Mouse (Mus musculus) liver, adult (tissue): ENCODE measurements around the gene Pnpla7.
A peak's percentile ranks its signal among the peaks of the same experiment; 100 is the strongest.

Experiments
- GATA4 ChIP-seq: IDR thresholded peaks from 2 replicates; pipeline ENCODE4 v1.6.1; 2014; ENCODE audit warnings: mild to moderate bottlenecking, low read length; ENCODE audit not compliant: insufficient replicate concordance

The Pnpla7 gene

GRCm38 (mm10) chr2:25051450-25051849 lies 75.6 kb downstream of the Pnpla7 start:
- peak; percentile 28; the same call in 1 of the 2 replicates for TF ChIP-seq GATA4

- TF ChIP-seq GATA4: no peak
These were observed 77.3 kb downstream of the Pnpla7 start for GRCm38 (mm10) chr2:25053101-25053500.

- TF ChIP-seq GATA4: peak; percentile 29; the same call in 1 of the 2 replicates
These were observed 78.6 kb downstream of the Pnpla7 start, which contains the start of gene Nsmf for GRCm38 (mm10) chr2:25054221-25055067. Gene Nsmf, plus strand, starts transcription at chr2:25054355.

- TF ChIP-seq GATA4: no peak
These were observed 79.2 kb downstream of the Pnpla7 start for GRCm38 (mm10) chr2:25055068-25055405.

- no peak for TF ChIP-seq GATA4
These were observed 79.7 kb downstream of the Pnpla7 start for GRCm38 (mm10) chr2:25055409-25056155.

GRCm38 (mm10) chr2:25058926-25059325 lies 83.1 kb downstream of the Pnpla7 start:
- no peak for TF ChIP-seq GATA4

GRCm38 (mm10) chr2:25063523-25063922 lies 87.7 kb downstream of the Pnpla7 start:
- no peak for TF ChIP-seq GATA4

- no peak for TF ChIP-seq GATA4
These were observed 88.5 kb downstream of the Pnpla7 start for GRCm38 (mm10) chr2:25064285-25064684.

GRCm38 (mm10) chr2:25065537-25065936 lies 89.7 kb downstream of the Pnpla7 start:
- TF ChIP-seq GATA4: no peak

- no peak for TF ChIP-seq GATA4
These were observed 90.7 kb downstream of the Pnpla7 start for GRCm38 (mm10) chr2:25066552-25066951.

GRCm38 (mm10) chr2:25069537-25069936 lies 93.7 kb downstream of the Pnpla7 start:
- no peak for TF ChIP-seq GATA4

- TF ChIP-seq GATA4: no peak
These were observed 96.6 kb downstream of the Pnpla7 start for GRCm38 (mm10) chr2:25072398-25072797.

- TF ChIP-seq GATA4: no peak
These were observed 99.7 kb downstream of the Pnpla7 start for GRCm38 (mm10) chr2:25075506-25075905.

GRCm38 (mm10) chr2:25078967-25079366 lies 103.1 kb downstream of the Pnpla7 start:
- no peak for TF ChIP-seq GATA4

GRCm38 (mm10) chr2:25080076-25080475 lies 104.2 kb downstream of the Pnpla7 start, which contains the start of gene Entpd8:
Gene Entpd8, plus strand, starts transcription at chr2:25080304.
- no peak for TF ChIP-seq GATA4

GRCm38 (mm10) chr2:25083697-25084096 lies 107.9 kb downstream of the Pnpla7 start:
- no peak for TF ChIP-seq GATA4
